Mouse (Mus musculus) small intestine, adult 2 months (tissue): ENCODE measurements around the gene Sorl1.

Source experiments
- CTCF ChIP-seq: fragments of 200-500 bp; IDR thresholded peaks from 2 replicates; pipeline ENCODE4 v1.5.1; 2012; ENCODE audit warnings: low read depth, mild to moderate bottlenecking, control low read depth, inconsistent platforms, low read length, moderate library complexity, mixed read lengths; ENCODE audit not compliant: insufficient replicate concordance, insufficient read length; ENCODE audit errors: extremely low read depth
- POLR2A ChIP-seq: fragments of 200-500 bp; IDR thresholded peaks from 2 replicates; pipeline ENCODE4 v1.6.1; 2012; ENCODE audit warnings: low read depth, mild to moderate bottlenecking, control low read depth, inconsistent platforms, low read length, moderate library complexity

GRCm38 (mm10) chr9:42072010-42072409 lies 52.1 kb downstream of the Sorl1 start:
- TF ChIP-seq CTCF (no peak), POLR2A (no peak)
